Mouse (Mus musculus): ENCODE results near the gene Nus1. TPM values are rescaled to one million over a fixed set of nuclear protein-coding genes. Genes with fewer than 3 reads are reported as not detected.

The Nus1 gene
- polyA plus RNA-seq, 1 experiment, result 10.9 TPM

GRCm38 (mm10) chr10:52376422-52376821 lies 40.9 kb upstream of the Nus1 start:
- H3ac ChIP-seq (ENCODE audit: control insufficient read depth, insufficient read length), result no peak overlapping the region
- H3K27me3 ChIP-seq (ENCODE audit: control insufficient read depth, insufficient read depth, insufficient read length), result no peaks in the 10 kb centered on the region
- H3K36me3 ChIP-seq (ENCODE audit: control insufficient read depth, insufficient read depth), result no peaks in the 10 kb centered on the region

GRCm38 (mm10) chr10:52377813-52378212 lies 39.5 kb upstream of the Nus1 start:
- TF ChIP-seq MAX (IDR thresholded peaks at IDR 0.05; ENCODE audit: low read depth) (no peak), E2F4 (IDR thresholded peaks at IDR 0.05; ENCODE audit: insufficient read depth) (no peak), REST (IDR thresholded peaks at IDR 0.05; ENCODE audit: insufficient read depth, insufficient read length) (no peak), TCF3 (IDR thresholded peaks at IDR 0.05; ENCODE audit: insufficient read length, low read depth) (no peak), POLR2A (IDR thresholded peaks at IDR 0.05; ENCODE audit: insufficient read length, low read depth) (no peak), MYOD1 (IDR thresholded peaks at IDR 0.05; ENCODE audit: control insufficient read depth in 1 of 3, insufficient read length in 2 of 3, low read depth in 2 of 3) (no peak), CEBPB (IDR thresholded peaks at IDR 0.05; ENCODE audit: insufficient read depth, poor library complexity, severe bottlenecking) (no peak)
- no peak overlapping the region for H3K4me3 ChIP-seq
- peaks cover 73% of the 10 kb centered on the region for H3K79me2 ChIP-seq (ENCODE audit: control insufficient read depth, insufficient read depth)
- no peak overlapping the region for H3K4me2 ChIP-seq (ENCODE audit: low read depth)
- no peak overlapping the region for H3ac ChIP-seq (ENCODE audit: control insufficient read depth, insufficient read length)
- H3K27me3 ChIP-seq (ENCODE audit: control insufficient read depth, insufficient read depth, insufficient read length), result no peaks in the 10 kb centered on the region
- no peaks in the 10 kb centered on the region for H3K36me3 ChIP-seq (ENCODE audit: control insufficient read depth, insufficient read depth)

More at GRCm38 (mm10) chr10:52376422-52376821, 40.9 kb upstream of the Nus1 start:
- TF ChIP-seq REST (IDR thresholded peaks at IDR 0.05; ENCODE audit: insufficient read depth, insufficient read length), result no peak
- no peak for TF ChIP-seq MAX (IDR thresholded peaks at IDR 0.05; ENCODE audit: low read depth)
- TF ChIP-seq TCF12 (IDR thresholded peaks at IDR 0.05; ENCODE audit: insufficient read depth, poor library complexity, severe bottlenecking), result no peak
- no peak for TF ChIP-seq E2F4 (IDR thresholded peaks at IDR 0.05; ENCODE audit: insufficient read depth)
- no peak for TF ChIP-seq TCF3 (IDR thresholded peaks at IDR 0.05; ENCODE audit: insufficient read length, low read depth)
- no peak for TF ChIP-seq MYOG (IDR thresholded peaks at IDR 0.05; ENCODE audit: control insufficient read depth in 1 of 3, insufficient read depth in 1 of 3, insufficient read length in 2 of 3, low read depth in 2 of 3)
- TF ChIP-seq USF1 (IDR thresholded peaks at IDR 0.05; ENCODE audit: low read depth), result no peak
- no peak for TF ChIP-seq MYOD1 (IDR thresholded peaks at IDR 0.05; ENCODE audit: control insufficient read depth in 1 of 3, insufficient read length in 2 of 3, low read depth in 2 of 3)
- TF ChIP-seq POLR2AphosphoS2 (IDR thresholded peaks at IDR 0.05; ENCODE audit: insufficient read length, low read depth), result no peak
- no peak for TF ChIP-seq CEBPB (IDR thresholded peaks at IDR 0.05; ENCODE audit: insufficient read depth, poor library complexity, severe bottlenecking)
- TF ChIP-seq SRF (IDR thresholded peaks at IDR 0.05; ENCODE audit: control insufficient read depth, insufficient read length, low read depth), result no peak
- TF ChIP-seq POLR2A (IDR thresholded peaks at IDR 0.05; ENCODE audit: insufficient read length, low read depth), result no peak
- no peak overlapping the region for H3K4me3 ChIP-seq
- peaks cover 81% of the 10 kb centered on the region for H3K79me2 ChIP-seq (ENCODE audit: control insufficient read depth, insufficient read depth)
- no peak overlapping the region for H3K4me2 ChIP-seq (ENCODE audit: low read depth)

GRCm38 (mm10) chr10:52381321-52381801 lies 36.0 kb upstream of the Nus1 start:
- peaks cover 49% of the 10 kb centered on the region for H3K79me2 ChIP-seq (ENCODE audit: control insufficient read depth, insufficient read depth)
- H3K27me3 ChIP-seq (ENCODE audit: control insufficient read depth, insufficient read depth, insufficient read length), result no peaks in the 10 kb centered on the region
- H3K4me2 ChIP-seq (ENCODE audit: low read depth), result peak overlapping the region; percentile 89
- no peaks in the 10 kb centered on the region for H3K36me3 ChIP-seq (ENCODE audit: control insufficient read depth, insufficient read depth)
- no peak for TF ChIP-seq POLR2AphosphoS2 (IDR thresholded peaks at IDR 0.05; ENCODE audit: insufficient read length, low read depth)
- TF ChIP-seq CEBPB (IDR thresholded peaks at IDR 0.05; ENCODE audit: insufficient read depth, poor library complexity, severe bottlenecking), result no peak
- TF ChIP-seq POLR2A (IDR thresholded peaks at IDR 0.05; ENCODE audit: insufficient read length, low read depth), result no peak
- TF ChIP-seq E2F4 (IDR thresholded peaks at IDR 0.05; ENCODE audit: insufficient read depth), result no peak
- TF ChIP-seq TCF3 (IDR thresholded peaks at IDR 0.05; ENCODE audit: insufficient read length, low read depth), result no peak
- no peak for TF ChIP-seq REST (IDR thresholded peaks at IDR 0.05; ENCODE audit: insufficient read depth, insufficient read length)
- no peak for TF ChIP-seq USF1 (IDR thresholded peaks at IDR 0.05; ENCODE audit: low read depth)
- TF ChIP-seq TCF12 (IDR thresholded peaks at IDR 0.05; ENCODE audit: insufficient read depth, poor library complexity, severe bottlenecking), result no peak
- no peak for TF ChIP-seq MYOD1 (IDR thresholded peaks at IDR 0.05; ENCODE audit: control insufficient read depth in 1 of 3, insufficient read length in 2 of 3, low read depth in 2 of 3)
- TF ChIP-seq MYOG (IDR thresholded peaks at IDR 0.05; ENCODE audit: control insufficient read depth in 1 of 3, insufficient read depth in 1 of 3, insufficient read length in 2 of 3, low read depth in 2 of 3), result no peak
- TF ChIP-seq MAX (IDR thresholded peaks at IDR 0.05; ENCODE audit: low read depth), result no peak
- no peak for TF ChIP-seq SRF (IDR thresholded peaks at IDR 0.05; ENCODE audit: control insufficient read depth, insufficient read length, low read depth)
- H3K4me3 ChIP-seq, result peak overlapping the region; percentile 84
- peak overlapping the region; percentile 72 for H3ac ChIP-seq (ENCODE audit: control insufficient read depth, insufficient read length)

- H3K4me3 ChIP-seq, result peak within 1 kb of the TSS; percentile 84
- H3K4me2 ChIP-seq (ENCODE audit: low read depth), result peak within 1 kb of the TSS; percentile 89
- no peak for TF ChIP-seq E2F4 (IDR thresholded peaks at IDR 0.05; ENCODE audit: insufficient read depth)
- no peak for TF ChIP-seq SRF (IDR thresholded peaks at IDR 0.05; ENCODE audit: control insufficient read depth, insufficient read length, low read depth)
- TF ChIP-seq USF1 (IDR thresholded peaks at IDR 0.05; ENCODE audit: low read depth), result no peak
- TF ChIP-seq POLR2AphosphoS2 (IDR thresholded peaks at IDR 0.05; ENCODE audit: insufficient read length, low read depth), result peak; percentile 54
- no peak for TF ChIP-seq REST (IDR thresholded peaks at IDR 0.05; ENCODE audit: insufficient read depth, insufficient read length)
- TF ChIP-seq MAX (IDR thresholded peaks at IDR 0.05; ENCODE audit: low read depth), result no peak
- TF ChIP-seq MYOD1 (IDR thresholded peaks at IDR 0.05; ENCODE audit: control insufficient read depth in 1 of 3, insufficient read length in 2 of 3, low read depth in 2 of 3), result peak in 1 of 3 experiments; percentile 50
- no peak for TF ChIP-seq TCF3 (IDR thresholded peaks at IDR 0.05; ENCODE audit: insufficient read length, low read depth)
- no peak for TF ChIP-seq TCF12 (IDR thresholded peaks at IDR 0.05; ENCODE audit: insufficient read depth, poor library complexity, severe bottlenecking)
- peak; percentile 74 for TF ChIP-seq POLR2A (IDR thresholded peaks at IDR 0.05; ENCODE audit: insufficient read length, low read depth)
- peak in 1 of 3 experiments; percentile 17 for TF ChIP-seq MYOG (IDR thresholded peaks at IDR 0.05; ENCODE audit: control insufficient read depth in 1 of 3, insufficient read depth in 1 of 3, insufficient read length in 2 of 3, low read depth in 2 of 3)
- no peak for TF ChIP-seq CEBPB (IDR thresholded peaks at IDR 0.05; ENCODE audit: insufficient read depth, poor library complexity, severe bottlenecking)
- no peaks in the 10 kb centered on the region for H3K27me3 ChIP-seq (ENCODE audit: control insufficient read depth, insufficient read depth, insufficient read length)
- H3K36me3 ChIP-seq (ENCODE audit: control insufficient read depth, insufficient read depth), result no peaks in the 10 kb centered on the region
- H3K79me2 ChIP-seq (ENCODE audit: control insufficient read depth, insufficient read depth), result peaks cover 44% of the 10 kb centered on the region
- H3ac ChIP-seq (ENCODE audit: control insufficient read depth, insufficient read length), result peak within 1 kb of the TSS; percentile 72
Observed at GRCm38 (mm10) chr10:52381845-52382591, 35.3 kb upstream of the Nus1 start, which contains the start of gene Gopc. TSS of gene Gopc (minus strand) at chr10:52382124.
